Mouse (Mus musculus) erythroblast, embryonic 14.5 days (primary cell): ENCODE data around the gene Pdcd4.

Source experiments
- GATA1 ChIP-seq: IDR thresholded peaks from 2 replicates; pipeline ENCODE4 v1.6.1; 2012; ENCODE audit warnings: low read length, inconsistent platforms, mixed read lengths
- TAL1 ChIP-seq: IDR thresholded peaks from 3 replicates; pipeline ENCODE4 v1.6.1; 2012; ENCODE audit warnings: low read length, inconsistent platforms, mixed read lengths

GRCm38 (mm10) chr19:53848272-53848995, 43.6 kb upstream of the Pdcd4 start:
- no peak for TF ChIP-seq TAL1
- TF ChIP-seq GATA1, result no peak
